Comparison of ENCODE assay signal across 14 mouse cellular contexts in genomic region chr11:102025354-102025753, GRCm38 (mm10). TPM values are rescaled to one million over a fixed set of nuclear protein-coding genes. Genes with fewer than 3 reads are reported as not detected.
DNase-seq lines count a peak whose midpoint lies in the region; ATAC-seq and TF ChIP-seq lines count a peak whose summit lies in the region.
"Had no signal": no experiment of that assay in that cellular context is flagged by ENCODE, and none has a peak within 500 bp of the region (broad histone marks: within the 10 kb centered on the region; RNA-seq: fewer than 3 reads in every experiment).

No protein-coding gene starts in this region.

- H3K4me3 ChIP-seq in heart, postnatal 0 days (ENCODE audit: low read depth, low read length) = no peak overlapping the region
- H3K4me3 ChIP-seq in heart, adult 2 months = no peak overlapping the region
- peak overlapping the region; percentile 76 for H3K4me3 ChIP-seq in embryonic facial prominence, embryonic 10.5 days
- H3K4me3 ChIP-seq in forebrain, embryonic 15.5 days = peak overlapping the region; percentile 67
- H3K4me3 ChIP-seq in midbrain, embryonic 13.5 days (replicated peaks) = peak overlapping the region; percentile 68

- 0 out of 2 replicates have a peak, but pooled peaks cover 2% of the 10 kb centered on the region for H3K4me1 ChIP-seq in heart, postnatal 0 days (ENCODE audit: control insufficient read depth, insufficient read depth)
- H3K4me1 ChIP-seq in heart, adult 2 months (ENCODE audit: control insufficient read depth, insufficient read depth, low read length) = peaks cover 2% of the 10 kb centered on the region; the same call in 1 of the 2 replicates
- peaks cover 34% of the 10 kb centered on the region for H3K4me1 ChIP-seq in embryonic facial prominence, embryonic 10.5 days
- H3K4me1 ChIP-seq in forebrain, embryonic 15.5 days = peaks cover 34% of the 10 kb centered on the region
- H3K4me1 ChIP-seq in midbrain, embryonic 13.5 days (replicated peaks) = peaks cover 47% of the 10 kb centered on the region

- intact Hi-C loops in heart, adult 2 months (cut with DNase I) = no loop called here

- TF ChIP-seq EP300 in heart, postnatal 0 days (IDR thresholded peaks at IDR 0.05; ENCODE audit: low read depth) = no peak
- no peak for TF ChIP-seq EP300 in heart, adult 2 months (IDR thresholded peaks at IDR 0.05; ENCODE audit: insufficient read depth, low read depth, low read length)

- H3K27ac ChIP-seq in heart, postnatal 0 days (ENCODE audit: low read depth) = no peak overlapping the region
- H3K27ac ChIP-seq in heart, adult 2 months = no peak overlapping the region
- no peak overlapping the region for H3K27ac ChIP-seq in embryonic facial prominence, embryonic 10.5 days (replicated peaks)
- H3K27ac ChIP-seq in forebrain, embryonic 15.5 days (replicated peaks) = no peak overlapping the region
- H3K27ac ChIP-seq in midbrain, embryonic 13.5 days = peak overlapping the region; percentile 25; the same call in 1 of the 2 replicates

- H3K36me3 ChIP-seq in heart, postnatal 0 days (replicated peaks; ENCODE audit: control insufficient read depth, insufficient read depth, low read length) = no peaks in the 10 kb centered on the region
- H3K36me3 ChIP-seq in heart, adult 2 months (ENCODE audit: control insufficient read depth, insufficient read depth, low read length) = no peaks in the 10 kb centered on the region
- H3K36me3 ChIP-seq in embryonic facial prominence, embryonic 10.5 days (replicated peaks) = peaks cover 24% of the 10 kb centered on the region
- H3K36me3 ChIP-seq in forebrain, embryonic 15.5 days = peaks cover 7% of the 10 kb centered on the region
- peaks cover 14% of the 10 kb centered on the region for H3K36me3 ChIP-seq in midbrain, embryonic 13.5 days

- H3K79me2 ChIP-seq in heart, adult 2 months (replicated peaks; ENCODE audit: control insufficient read depth, insufficient read depth, low read length) = no peaks in the 10 kb centered on the region

- DNase-seq in heart, postnatal 0 days (ENCODE audit: low spot score) = no peak
- no peak for DNase-seq in heart, adult 2 months
- no peak for DNase-seq in embryonic facial prominence, embryonic 10.5 days (ENCODE audit: low spot score)
- DNase-seq in spleen, postnatal 4 days (ENCODE audit: low spot score in 2 of 2) = no peak
- no peak for DNase-seq in spleen, postnatal 14 days (ENCODE audit: low spot score in 2 of 2)
- DNase-seq in right cerebral cortex, adult 18-20 months = no peak
- DNase-seq: adrenal gland, adult 8-10 months; heart, adult 18-20 months; layer of hippocampus, adult 9-11 months; thymus, postnatal 14 days had no signal

- no peaks in the 10 kb centered on the region for H3K9me3 ChIP-seq in heart, postnatal 0 days (replicated peaks; ENCODE audit: control insufficient read depth, low read length)
- H3K9me3 ChIP-seq in embryonic facial prominence, embryonic 10.5 days = no peaks in the 10 kb centered on the region
- H3K9me3 ChIP-seq in forebrain, embryonic 15.5 days = no peaks in the 10 kb centered on the region
- no peaks in the 10 kb centered on the region for H3K9me3 ChIP-seq in midbrain, embryonic 13.5 days

- no peak overlapping the region for H3K9ac ChIP-seq in heart, postnatal 0 days (replicated peaks; ENCODE audit: low read depth, low read length)
- no peak overlapping the region for H3K9ac ChIP-seq in heart, adult 2 months (ENCODE audit: low read depth, low read length)
- H3K9ac ChIP-seq in forebrain, embryonic 15.5 days (replicated peaks) = 0 out of 2 replicates have a peak overlapping the region, but pooled peaks have one; percentile 14
- peak overlapping the region; percentile 46; the same call in 1 of the 2 replicates for H3K9ac ChIP-seq in midbrain, embryonic 13.5 days (replicated peaks)

- TF ChIP-seq CTCF in heart, postnatal 0 days (IDR thresholded peaks at IDR 0.05; ENCODE audit: low read depth) = no peak
- TF ChIP-seq CTCF in heart, adult 2 months (IDR thresholded peaks at IDR 0.05) = no peak

- no peak for ATAC-seq in heart, postnatal 0 days (ENCODE audit: insufficient read depth, low read depth)
- no peak for ATAC-seq in forebrain, embryonic 15.5 days (replicated peaks)
- no peak for ATAC-seq in midbrain, embryonic 13.5 days

- 58% methylated on average over 7 of the region's 7 CpGs for WGBS in heart, postnatal 0 days
- WGBS in heart, adult 2 months = 69% methylated on average over 7 of the region's 7 CpGs
- 27% methylated on average over 7 of the region's 7 CpGs for WGBS in embryonic facial prominence, embryonic 10.5 days
- WGBS in forebrain, embryonic 15.5 days = 38% methylated on average over 7 of the region's 7 CpGs
- WGBS in midbrain, embryonic 13.5 days = 35% methylated on average over 7 of the region's 7 CpGs

- peak overlapping the region; percentile 94 for H3K4me2 ChIP-seq in heart, postnatal 0 days (ENCODE audit: low read depth, low read length)
- H3K4me2 ChIP-seq in forebrain, embryonic 15.5 days (replicated peaks) = peak overlapping the region; percentile 70
- H3K4me2 ChIP-seq in midbrain, embryonic 13.5 days (replicated peaks) = peak overlapping the region; percentile 76

- TF ChIP-seq POLR2A in heart, adult 2 months (IDR thresholded peaks at IDR 0.05; ENCODE audit: insufficient read depth, low read depth, low read length) = no peak

- peaks cover 9% of the 10 kb centered on the region; the same call in 1 of the 2 replicates for H3K27me3 ChIP-seq in heart, postnatal 0 days (ENCODE audit: control insufficient read depth, insufficient read depth, low read length)
- no peaks in the 10 kb centered on the region for H3K27me3 ChIP-seq in heart, adult 2 months (ENCODE audit: control insufficient read depth, insufficient read depth, low read length)
- H3K27me3 ChIP-seq in embryonic facial prominence, embryonic 10.5 days (replicated peaks; ENCODE audit: low read depth, poor library complexity, severe bottlenecking) = peaks cover 49% of the 10 kb centered on the region
- no peaks in the 10 kb centered on the region for H3K27me3 ChIP-seq in forebrain, embryonic 15.5 days
- H3K27me3 ChIP-seq in midbrain, embryonic 13.5 days = no peaks in the 10 kb centered on the region

RNA-seq across cellular contexts. Expression of gene Mpp3, which starts 2.9 kb away (rescaled TPM):
- total RNA-seq in heart, postnatal 0 days (2014; rRNA removed; ENCODE audit: low replicate concordance) = 4.9 and 8.0 TPM in 2 replicates
- polyA plus RNA-seq in heart, postnatal 0 days (2015; fragmentation: Nextera tagmentation; extraction: Ambion mirVana) = 1.7 and 2.2 TPM in 2 replicates
- 1 to 10 TPM; 1.4 to 1.5 TPM for total RNA-seq in heart, adult 2 months (2021)
- polyA plus RNA-seq in heart, adult 2 months (2012; rRNA removed) = 4.5 and 5.3 TPM in 2 replicates
- 8.2 and 10.3 TPM in 2 replicates for polyA plus RNA-seq in embryonic facial prominence, embryonic 10.5 days (2016; fragmentation: Nextera tagmentation; extraction: Ambion mirVana)
- polyA plus RNA-seq in forebrain, embryonic 15.5 days (2015; fragmentation: Nextera tagmentation; extraction: Ambion mirVana) = 46.2 and 48.5 TPM in 2 replicates
- polyA plus RNA-seq in midbrain, embryonic 13.5 days (2015; fragmentation: Nextera tagmentation; extraction: Ambion mirVana) = 45.3 and 46.4 TPM in 2 replicates

RNA-seq across cellular contexts. Expression of gene Cd300lg, which starts 16.0 kb away (rescaled TPM):
- 23.0 and 79.5 TPM in 2 replicates for total RNA-seq in heart, postnatal 0 days (2014; rRNA removed; ENCODE audit: low replicate concordance)
- polyA plus RNA-seq in heart, postnatal 0 days (2015; fragmentation: Nextera tagmentation; extraction: Ambion mirVana) = 22.9 and 24.0 TPM in 2 replicates
- 10 to 100 TPM; 51.6 to 70.1 TPM for total RNA-seq in heart, adult 2 months (2021)
- 102 and 143 TPM in 2 replicates for polyA plus RNA-seq in heart, adult 2 months (2012; rRNA removed)
- 0.28 and 0.51 TPM in 2 replicates for polyA plus RNA-seq in embryonic facial prominence, embryonic 10.5 days (2016; fragmentation: Nextera tagmentation; extraction: Ambion mirVana)
- polyA plus RNA-seq in forebrain, embryonic 15.5 days (2015; fragmentation: Nextera tagmentation; extraction: Ambion mirVana) = 0.11 and 0.34 TPM in 2 replicates
- polyA plus RNA-seq in midbrain, embryonic 13.5 days (2015; fragmentation: Nextera tagmentation; extraction: Ambion mirVana) = 0.32 and 0.40 TPM in 2 replicates
- total RNA-seq: ES-E14 had no signal

RNA-seq across cellular contexts. Expression of gene Dusp3, which starts 38.5 kb away (rescaled TPM):
- total RNA-seq in heart, postnatal 0 days (2014; rRNA removed; ENCODE audit: low replicate concordance) = 106 and 118 TPM in 2 replicates
- polyA plus RNA-seq in heart, postnatal 0 days (2015; fragmentation: Nextera tagmentation; extraction: Ambion mirVana) = 67.9 and 75.7 TPM in 2 replicates
- total RNA-seq in heart, adult 2 months (2021) = 100 to 1,000 TPM; 103 to 131 TPM
- 97.7 and 101 TPM in 2 replicates for polyA plus RNA-seq in heart, adult 2 months (2012; rRNA removed)
- polyA plus RNA-seq in embryonic facial prominence, embryonic 10.5 days (2016; fragmentation: Nextera tagmentation; extraction: Ambion mirVana) = 11.0 and 11.7 TPM in 2 replicates
- polyA plus RNA-seq in forebrain, embryonic 15.5 days (2015; fragmentation: Nextera tagmentation; extraction: Ambion mirVana) = 11.0 and 13.0 TPM in 2 replicates
- 11.3 and 11.8 TPM in 2 replicates for polyA plus RNA-seq in midbrain, embryonic 13.5 days (2015; fragmentation: Nextera tagmentation; extraction: Ambion mirVana)

RNA-seq across cellular contexts. Expression of gene Cfap97d1, which starts 41.3 kb away (rescaled TPM):
- total RNA-seq in heart, postnatal 0 days (2014; rRNA removed; ENCODE audit: low replicate concordance) = not detected in 2 replicates
- not detected in 2 replicates for polyA plus RNA-seq in heart, postnatal 0 days (2015; fragmentation: Nextera tagmentation; extraction: Ambion mirVana)
- total RNA-seq in heart, adult 2 months (2021) = not detected
- not detected in 2 replicates for polyA plus RNA-seq in heart, adult 2 months (2012; rRNA removed)
- not detected in 2 replicates for polyA plus RNA-seq in embryonic facial prominence, embryonic 10.5 days (2016; fragmentation: Nextera tagmentation; extraction: Ambion mirVana)
- polyA plus RNA-seq in forebrain, embryonic 15.5 days (2015; fragmentation: Nextera tagmentation; extraction: Ambion mirVana) = not detected in 2 replicates
- polyA plus RNA-seq in midbrain, embryonic 13.5 days (2015; fragmentation: Nextera tagmentation; extraction: Ambion mirVana) = not detected in 2 replicates
- total RNA-seq: adrenal gland, adult 8-10 months; ES-E14; heart, adult 18-20 months had no signal
- polyA plus RNA-seq: lung, embryonic 16.5 days had no signal

RNA-seq across cellular contexts. Expression of gene Sost, which starts 58.5 kb away (rescaled TPM):
- 6.5 and 21.2 TPM in 2 replicates for total RNA-seq in heart, postnatal 0 days (2014; rRNA removed; ENCODE audit: low replicate concordance)
- 2.7 and 2.8 TPM in 2 replicates for polyA plus RNA-seq in heart, postnatal 0 days (2015; fragmentation: Nextera tagmentation; extraction: Ambion mirVana)
- total RNA-seq in heart, adult 2 months (2021) = 1 to 10 TPM; 2.1 to 3.2 TPM
- 5.8 and 7.0 TPM in 2 replicates for polyA plus RNA-seq in heart, adult 2 months (2012; rRNA removed)
- polyA plus RNA-seq in embryonic facial prominence, embryonic 10.5 days (2016; fragmentation: Nextera tagmentation; extraction: Ambion mirVana) = 0.20 and 0.30 TPM in 2 replicates
- not detected in 2 replicates for polyA plus RNA-seq in forebrain, embryonic 15.5 days (2015; fragmentation: Nextera tagmentation; extraction: Ambion mirVana)
- 0.07 and 0.24 TPM in 2 replicates for polyA plus RNA-seq in midbrain, embryonic 13.5 days (2015; fragmentation: Nextera tagmentation; extraction: Ambion mirVana)
- total RNA-seq: adrenal gland, adult 8-10 months; ES-E14 had no signal

Comparison
In these comparisons a context has a peak if more than half of its experiments do, and no peak if none do; other contexts are left out.
1. H3K4me3 ChIP-seq: peak in embryonic facial prominence, embryonic 10.5 days (single experiment), forebrain, embryonic 15.5 days (single experiment) and midbrain, embryonic 13.5 days (single experiment); none in heart, postnatal 0 days (single experiment) and heart, adult 2 months (single experiment).
2. H3K9ac ChIP-seq: peak in forebrain, embryonic 15.5 days (single experiment) and midbrain, embryonic 13.5 days (single experiment); none in heart, postnatal 0 days (single experiment) and heart, adult 2 months (single experiment).
3. RNA of gene Cd300lg, which starts 16.0 kb away (polyA plus RNA-seq): 102 to 143 TPM in heart, adult 2 months and 22.9 to 24.0 TPM in heart, postnatal 0 days; 0.28 to 0.51 TPM in embryonic facial prominence, embryonic 10.5 days, 0.32 to 0.40 TPM in midbrain, embryonic 13.5 days and 0.11 to 0.34 TPM in forebrain, embryonic 15.5 days; every median in the first group is over 10 times any median in the second.
4. Peak in every context shown above with its lines, with median percentiles within 50 percentile points of each other: H3K4me2 ChIP-seq.